Mouse (Mus musculus) c-Kit-negative CD71-positive TER-119-positive erythroid progenitor cells, embryonic 14.5 days (primary cell): ENCODE results near the gene Kmt2c.
"Not testable (repeated sequence)": the region's sequence is repeated elsewhere in the genome, so short reads cannot be mapped to it uniquely, and the experiment has no call there.

Experiments used
- DNase-seq: peaks from one replicate; pipeline ENCODE4 v3.0.0-alpha.2; 2013; ENCODE audit warnings: low read depth, low spot score

Gene Kmt2c

GRCm38 (mm10) chr5:25515767-25516166, 17.2 kb upstream of the Kmt2c start, which contains the start of gene Cct8l1:
TSS of gene Cct8l1 (plus strand) at chr5:25516067.
- no peak for DNase-seq

GRCm38 (mm10) chr5:25506041-25506440, 7.5 kb upstream of the Kmt2c start:
- DNase-seq: no peak

- no peak for DNase-seq
Measured at GRCm38 (mm10) chr5:25500686-25501085, 2.1 kb upstream of the Kmt2c start.

- DNase-seq: peak; percentile 85
Measured at GRCm38 (mm10) chr5:25499423-25500398, 1.1 kb upstream of the Kmt2c start.

- peak; percentile 65 for DNase-seq
Measured at GRCm38 (mm10) chr5:25498821-25499422, 339 bp upstream of the Kmt2c start.

GRCm38 (mm10) chr5:25497720-25498345, 750 bp downstream of the Kmt2c start:
- peak; percentile 54 for DNase-seq

- DNase-seq: peak; percentile 46
Measured at GRCm38 (mm10) chr5:25497369-25497719, 1.2 kb downstream of the Kmt2c start.

- peak; percentile 6 for DNase-seq
Measured at GRCm38 (mm10) chr5:25496652-25497051, 1.9 kb downstream of the Kmt2c start.

- no peak for DNase-seq
Measured at GRCm38 (mm10) chr5:25478863-25479262, 19.7 kb downstream of the Kmt2c start.

- no peak for DNase-seq
Measured at GRCm38 (mm10) chr5:25475789-25476188, 22.8 kb downstream of the Kmt2c start.

GRCm38 (mm10) chr5:25472070-25472469, 26.5 kb downstream of the Kmt2c start:
- DNase-seq: no peak

- DNase-seq: no peak
Measured at GRCm38 (mm10) chr5:25461956-25462355, 36.6 kb downstream of the Kmt2c start.

GRCm38 (mm10) chr5:25455432-25455831, 43.2 kb downstream of the Kmt2c start:
- not testable (repeated sequence) for DNase-seq

GRCm38 (mm10) chr5:25452691-25453090, 45.9 kb downstream of the Kmt2c start:
- DNase-seq: no peak

- no peak for DNase-seq
Measured at GRCm38 (mm10) chr5:25437508-25437907, 61.1 kb downstream of the Kmt2c start.

- DNase-seq: peak; percentile 35
Measured at GRCm38 (mm10) chr5:25436081-25436480, 62.5 kb downstream of the Kmt2c start.

- DNase-seq: no peak
Measured at GRCm38 (mm10) chr5:25422576-25422975, 76.0 kb downstream of the Kmt2c start.

GRCm38 (mm10) chr5:25420601-25421000, 78.0 kb downstream of the Kmt2c start:
- DNase-seq: peak; percentile 33

- no peak for DNase-seq
Measured at GRCm38 (mm10) chr5:25415382-25415781, 83.2 kb downstream of the Kmt2c start.

GRCm38 (mm10) chr5:25396727-25397126, 101.9 kb downstream of the Kmt2c start:
- no peak for DNase-seq

- DNase-seq: no peak
Measured at GRCm38 (mm10) chr5:25392655-25393054, 105.9 kb downstream of the Kmt2c start.

- no peak for DNase-seq
Measured at GRCm38 (mm10) chr5:25383581-25383980, 115.0 kb downstream of the Kmt2c start.
